Mouse (Mus musculus): ENCODE measurements at regions not wholly inside any gene's neighbourhood (a gene's known extent, or its start where the extent isn't known, plus 50 kb on each side); places are given as distances from the start of the nearest gene placed in this dataset.

DNA sequence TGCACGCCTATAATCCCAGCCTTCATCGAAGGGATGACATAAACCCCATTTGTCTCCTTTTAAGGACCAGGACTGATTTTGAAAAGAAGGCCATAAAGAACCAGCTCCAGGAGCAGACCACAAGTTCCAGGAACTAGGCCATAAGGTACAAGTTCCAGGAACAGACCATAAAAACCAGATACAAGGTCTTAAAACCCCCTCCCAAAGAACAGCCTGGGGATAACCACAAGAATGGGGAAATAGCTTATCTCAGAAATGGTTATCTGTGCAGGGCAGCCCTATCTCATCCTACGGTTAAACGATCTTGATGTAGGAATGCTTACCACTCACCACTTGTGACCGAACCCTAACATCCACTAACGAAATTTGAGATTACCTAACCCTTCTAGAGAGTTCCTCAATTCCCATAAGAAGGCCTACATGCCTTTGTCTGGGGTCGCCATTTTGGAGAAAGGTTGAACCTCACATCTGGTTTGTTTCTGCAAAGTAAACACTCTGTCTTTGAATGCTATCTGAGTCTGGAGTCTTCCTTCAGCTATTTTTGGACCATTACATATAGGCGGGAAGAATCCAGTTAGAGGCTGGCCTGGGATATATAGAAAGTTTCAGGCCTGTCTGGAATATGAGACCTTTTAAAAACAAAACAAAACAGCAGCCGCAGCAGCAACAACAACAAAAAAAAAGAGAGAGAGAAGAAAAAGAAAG is 103.5 kb upstream of the Fut8 start:
- no peak for TF ChIP-seq CTCF (IDR thresholded peaks at IDR 0.05)
- no peak for TF ChIP-seq EP300 (IDR thresholded peaks at IDR 0.05)
